Mouse (Mus musculus) kidney, adult 2 months (tissue): Measurements from ENCODE around the gene Mtmr3. TPM values are rescaled to one million over a fixed set of nuclear protein-coding genes. Genes with fewer than 3 reads are reported as not detected.
A peak's percentile ranks its signal among the peaks of the same experiment; 100 is the strongest.

Experiments used
- DNase-seq: peaks from one replicate; pipeline ENCODE4 v3.0.0; 2021
- H3K27ac ChIP-seq: fragments of 200-500 bp; 2 replicates; pipeline ENCODE4 v1.5.1; 2012; ENCODE audit warnings: low read depth, low read length, control low read depth, inconsistent platforms; ENCODE audit not compliant: insufficient read depth
- H3K27me3 ChIP-seq: fragments of 200-500 bp; replicated peaks from 2 replicates; pipeline ENCODE4 v1.6.1; 2012; ENCODE audit warnings: mild to moderate bottlenecking, moderate library complexity, low read length, inconsistent platforms; ENCODE audit not compliant: control insufficient read depth, insufficient read depth
- H3K36me3 ChIP-seq: fragments of 200-500 bp; 2 replicates; pipeline ENCODE4 v1.6.1; 2012; ENCODE audit warnings: mild to moderate bottlenecking, moderate library complexity, low read length, inconsistent platforms; ENCODE audit not compliant: control insufficient read depth, insufficient read depth
- H3K4me1 ChIP-seq: fragments of 200-500 bp; 2 replicates; pipeline ENCODE4 v1.6.1; 2011; ENCODE audit warnings: low read length; ENCODE audit not compliant: control insufficient read depth, insufficient read depth
- H3K4me3 ChIP-seq: fragments of 200-500 bp; 2 replicates; pipeline ENCODE4 v1.5.1; 2011; ENCODE audit warnings: mild to moderate bottlenecking, low read depth, low read length, control low read depth; ENCODE audit not compliant: insufficient read depth
- CTCF ChIP-seq: fragments of 200-500 bp; conservative IDR thresholded peaks from 2 replicates; pipeline ENCODE4 v1.5.1; 2011; ENCODE audit warnings: low read depth, mild to moderate bottlenecking, control low read depth, low read length, moderate library complexity, mixed read lengths; ENCODE audit not compliant: insufficient read depth, insufficient read length
- POLR2A ChIP-seq: fragments of 200-500 bp; IDR thresholded peaks from one replicate; pipeline ENCODE4 v1.6.1; 2011; ENCODE audit warnings: low read depth, low read length, control low read depth
- WGBS: fragments of 180-500 bp; shearing (Covaris S2); methylation state at CpG from one replicate; pipeline ENCODE4 v1.1.7; 2018; 5-methylcytosine and 5-hydroxymethylcytosine counted together
- polyA plus RNA-seq: library from polyadenylated mRNA; depleted of rRNA; stranded (reverse); fragments of >200 nt; gene quantifications from 2 replicates; pipeline ENCODE4 v1.2.3, GENCODE M21; 2012; rRNA removed

The Mtmr3 gene
- 30.4 and 31.8 TPM in 2 replicates for polyA plus RNA-seq

DNA sequence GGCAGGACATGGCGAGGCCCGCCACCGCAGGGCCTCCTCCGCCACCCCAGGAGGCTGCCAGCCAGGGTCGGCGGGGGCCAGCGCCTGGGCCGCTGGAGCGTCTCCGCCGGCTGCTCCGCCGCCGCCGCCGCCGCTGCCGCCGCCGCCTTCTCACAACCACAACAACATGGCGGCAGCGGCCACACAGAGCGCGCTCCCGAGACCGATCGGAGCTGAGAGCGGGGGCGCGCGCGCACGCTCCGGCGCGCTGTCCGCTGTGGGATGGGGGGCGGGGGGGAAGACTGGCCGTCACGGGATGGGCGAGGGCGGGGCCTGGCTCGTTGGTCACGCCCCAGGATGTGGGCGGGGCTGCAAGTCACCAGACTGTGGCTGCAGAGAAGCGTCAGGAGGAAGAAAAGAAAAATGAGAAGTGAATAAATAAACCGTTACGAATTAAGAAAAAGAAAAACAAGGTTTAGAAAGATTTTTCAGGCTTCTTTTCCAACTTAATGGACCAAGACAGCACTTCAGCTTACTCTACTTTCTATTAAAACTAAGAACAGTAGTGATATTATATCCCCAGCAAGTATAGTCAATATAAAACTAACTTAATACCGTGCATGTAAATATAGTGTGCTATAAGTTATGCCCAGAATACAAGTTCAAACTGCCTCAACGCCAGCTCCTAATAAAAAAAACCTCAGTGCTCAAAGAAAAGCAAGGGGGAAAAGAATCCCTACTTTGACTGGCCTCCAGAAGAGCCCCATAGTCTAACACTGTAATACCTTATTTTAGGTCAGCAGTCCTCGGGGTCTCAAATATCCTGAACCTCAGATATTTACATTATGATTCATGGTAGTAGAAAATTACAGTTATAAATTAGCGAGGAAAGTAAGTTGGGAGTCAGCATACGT, at the start of gene Mtmr3:
Mtmr3 (minus strand) TSS at position 256 of the 893 bp plus-strand sequence.
- peak within 1 kb of the TSS; percentile 87 for H3K27ac ChIP-seq
- peak; percentile 98 for DNase-seq
- TF ChIP-seq POLR2A (no peak), CTCF (no peak)
- H3K27me3 ChIP-seq: no peaks in the 10 kb centered on the region
- no peaks in the 10 kb centered on the region for H3K36me3 ChIP-seq
- WGBS: 4% methylated on average over 52 of the region's 53 CpGs
- peaks cover 15% of the 10 kb centered on the region for H3K4me1 ChIP-seq
- H3K4me3 ChIP-seq: peak within 1 kb of the TSS; percentile 94

DNA sequence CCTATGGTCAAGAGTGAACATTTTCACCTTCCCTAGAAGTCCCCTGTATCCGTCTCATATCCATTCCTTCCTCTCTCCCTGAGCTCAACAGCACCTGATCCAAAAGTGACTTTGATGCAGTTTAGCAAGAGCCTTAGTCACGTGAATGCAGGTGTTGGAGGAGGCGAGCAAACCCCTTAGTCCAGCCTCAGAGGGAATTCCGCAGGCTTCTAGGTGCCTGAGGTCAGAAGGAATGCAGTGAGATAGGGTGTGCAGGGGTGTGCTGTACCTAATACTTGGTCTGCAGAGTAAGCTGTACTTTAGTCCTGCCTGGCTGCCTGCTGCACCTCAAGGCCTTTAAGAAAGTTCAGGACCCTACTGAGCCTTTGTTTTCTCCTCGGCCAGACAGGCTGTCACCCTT, 49.1 kb upstream of the Mtmr3 start:
- no peak for DNase-seq
- no peak overlapping the region for H3K4me3 ChIP-seq
- H3K4me1 ChIP-seq: 0 out of 2 replicates have a peak, but pooled peaks cover 2% of the 10 kb centered on the region
- 63% methylated on average over 5 of the region's 5 CpGs for WGBS
- no peak for TF ChIP-seq CTCF
- no peak for TF ChIP-seq POLR2A
- no peaks in the 10 kb centered on the region for H3K27me3 ChIP-seq
- no peak overlapping the region for H3K27ac ChIP-seq
- H3K36me3 ChIP-seq: peaks cover 2% of the 10 kb centered on the region; the same call in 1 of the 2 replicates

DNA sequence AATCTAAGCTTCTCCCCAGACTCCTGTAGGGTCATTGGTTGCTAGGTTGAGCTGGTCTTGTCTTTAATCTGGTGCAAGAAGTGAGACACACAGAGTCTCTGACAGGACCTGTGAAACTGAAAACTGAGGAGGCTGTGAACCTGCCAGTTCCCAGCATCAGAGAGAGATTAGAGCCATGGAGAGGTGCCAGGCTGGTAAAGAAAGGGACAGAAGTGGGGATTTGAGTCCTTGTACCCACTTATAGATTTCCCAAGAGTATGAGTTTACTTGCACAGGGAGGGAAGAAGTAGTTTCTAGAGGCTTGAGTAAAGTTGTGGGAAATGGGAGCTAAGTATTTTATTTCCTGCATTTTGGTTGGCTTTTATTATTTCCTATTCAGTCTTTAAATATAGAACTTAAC, 46.5 kb upstream of the Mtmr3 start:
- Histone ChIP-seq H3K27ac (no peak overlapping the region), H3K4me1 (peaks cover 7% of the 10 kb centered on the region; the same call in 1 of the 2 replicates), H3K4me3 (no peak overlapping the region), H3K36me3 (no peaks in the 10 kb centered on the region), H3K27me3 (no peaks in the 10 kb centered on the region)
- no peak for TF ChIP-seq POLR2A
- TF ChIP-seq CTCF: no peak
- DNase-seq: no peak

DNA sequence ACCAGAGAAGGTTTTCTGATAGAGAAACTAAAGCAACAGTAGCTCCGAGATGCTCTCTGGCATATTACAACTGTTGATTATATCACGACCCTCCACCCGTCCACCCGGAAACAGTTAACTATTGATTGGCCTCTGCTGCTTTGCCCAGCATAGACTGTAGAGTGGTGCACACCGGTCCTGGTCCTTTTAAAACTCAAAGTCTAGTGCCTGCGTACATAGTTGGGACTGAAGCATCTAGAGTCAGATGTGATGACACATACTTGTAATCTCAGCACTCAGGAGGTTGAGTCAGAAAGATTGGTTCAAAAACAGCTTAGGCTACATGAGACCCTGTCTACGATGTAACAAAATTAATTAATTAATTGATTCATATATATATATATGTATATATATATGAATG, 43.6 kb upstream of the Mtmr3 start:
- H3K4me3 ChIP-seq: peak overlapping the region; percentile 88
- H3K27ac ChIP-seq: no peak overlapping the region

DNA sequence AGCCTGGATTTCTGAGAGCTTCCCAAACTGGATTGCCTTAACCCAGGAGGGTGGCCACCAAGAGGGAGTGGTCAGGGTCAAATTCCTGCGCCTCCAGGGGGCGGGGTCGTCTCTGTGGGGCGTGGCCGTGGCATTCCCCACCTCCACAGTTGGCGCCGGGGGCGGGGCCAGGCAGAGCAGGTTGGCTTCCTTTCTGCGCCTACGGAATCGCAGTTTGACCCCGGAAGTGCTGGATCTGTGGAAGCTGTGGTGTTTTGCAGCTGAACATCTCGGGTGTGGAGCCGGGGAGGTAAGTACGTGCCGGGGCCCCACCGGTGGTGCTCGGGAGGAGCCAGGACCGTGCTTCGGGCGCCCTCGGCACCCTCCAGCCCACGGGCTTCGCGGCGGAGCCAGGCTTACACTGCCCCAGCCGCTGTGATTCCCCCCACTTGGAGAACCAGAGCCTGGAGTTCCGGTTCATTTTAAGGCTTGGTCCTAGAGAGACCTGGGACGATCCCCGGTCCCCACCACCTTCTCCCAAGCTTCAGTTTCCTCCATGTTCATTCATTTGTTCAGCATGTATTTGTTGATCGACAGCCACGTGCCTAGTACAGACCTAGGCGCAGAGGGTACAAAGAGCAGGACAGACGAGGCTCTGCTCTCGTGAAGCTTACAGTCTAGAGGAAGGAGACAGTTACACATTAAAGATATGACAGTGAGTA, 43.0 kb upstream of the Mtmr3 start, which contains the start of gene Ascc2:
Ascc2 (plus strand) TSS at position 214 of the 701 bp plus-strand sequence.
- peak within 1 kb of the TSS; percentile 88 for H3K27ac ChIP-seq
- peak; percentile 99 for DNase-seq
- under 1% methylated on average over 35 of the region's 35 CpGs for WGBS
- no peaks in the 10 kb centered on the region for H3K36me3 ChIP-seq
- H3K4me3 ChIP-seq: peak within 1 kb of the TSS; percentile 88
- no peaks in the 10 kb centered on the region for H3K27me3 ChIP-seq
- no peak for TF ChIP-seq POLR2A
- TF ChIP-seq CTCF: no peak
- H3K4me1 ChIP-seq: peaks cover 7% of the 10 kb centered on the region; the same call in 1 of the 2 replicates

More for the DNA sequence above, 43.6 kb upstream of the Mtmr3 start:
- no peak for TF ChIP-seq POLR2A
- no peak for TF ChIP-seq CTCF
- DNase-seq: no peak
- WGBS: 17% methylated on average over 7 of the region's 7 CpGs
- H3K27me3 ChIP-seq: no peaks in the 10 kb centered on the region
- no peaks in the 10 kb centered on the region for H3K36me3 ChIP-seq
- peaks cover 7% of the 10 kb centered on the region; the same call in 1 of the 2 replicates for H3K4me1 ChIP-seq

DNA sequence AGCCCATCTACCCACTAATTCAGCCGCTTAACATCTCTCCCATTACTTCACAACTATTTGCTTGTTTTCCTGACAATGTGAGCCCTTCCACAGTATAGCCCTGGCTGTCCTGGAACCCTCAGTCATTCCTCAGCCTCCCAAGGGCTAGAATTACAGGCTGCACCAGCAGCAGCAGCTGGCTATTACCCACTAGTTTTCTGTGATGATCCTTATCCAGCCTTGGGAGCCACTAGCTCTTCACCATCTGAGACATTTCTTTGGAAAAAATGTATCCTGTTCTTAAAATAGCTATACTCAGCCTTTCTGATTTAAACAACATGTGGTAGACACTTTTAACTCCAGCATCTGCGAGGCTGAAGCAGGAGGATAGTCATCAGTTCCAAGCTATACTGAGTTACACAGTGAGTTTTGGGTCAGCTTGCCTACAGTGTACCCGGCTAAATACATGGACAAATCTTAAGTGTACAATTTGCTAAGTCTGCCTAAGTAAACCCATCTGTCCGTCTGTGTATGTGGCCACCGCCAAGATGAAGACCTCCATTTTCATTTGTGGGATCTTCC, 42.2 kb upstream of the Mtmr3 start:
- 42% methylated on average over 5 of the region's 5 CpGs for WGBS
- no peak for DNase-seq
- TF ChIP-seq CTCF (no peak), POLR2A (no peak)
- H3K27me3 ChIP-seq: no peaks in the 10 kb centered on the region
- no peaks in the 10 kb centered on the region for H3K36me3 ChIP-seq
- H3K4me3 ChIP-seq: no peak overlapping the region
- H3K27ac ChIP-seq: peak overlapping the region; percentile 88
- H3K4me1 ChIP-seq: peaks cover 7% of the 10 kb centered on the region; the same call in 1 of the 2 replicates
